Comparison of ENCODE assay signal across 8 mouse cellular contexts in the genomic region with DNA sequence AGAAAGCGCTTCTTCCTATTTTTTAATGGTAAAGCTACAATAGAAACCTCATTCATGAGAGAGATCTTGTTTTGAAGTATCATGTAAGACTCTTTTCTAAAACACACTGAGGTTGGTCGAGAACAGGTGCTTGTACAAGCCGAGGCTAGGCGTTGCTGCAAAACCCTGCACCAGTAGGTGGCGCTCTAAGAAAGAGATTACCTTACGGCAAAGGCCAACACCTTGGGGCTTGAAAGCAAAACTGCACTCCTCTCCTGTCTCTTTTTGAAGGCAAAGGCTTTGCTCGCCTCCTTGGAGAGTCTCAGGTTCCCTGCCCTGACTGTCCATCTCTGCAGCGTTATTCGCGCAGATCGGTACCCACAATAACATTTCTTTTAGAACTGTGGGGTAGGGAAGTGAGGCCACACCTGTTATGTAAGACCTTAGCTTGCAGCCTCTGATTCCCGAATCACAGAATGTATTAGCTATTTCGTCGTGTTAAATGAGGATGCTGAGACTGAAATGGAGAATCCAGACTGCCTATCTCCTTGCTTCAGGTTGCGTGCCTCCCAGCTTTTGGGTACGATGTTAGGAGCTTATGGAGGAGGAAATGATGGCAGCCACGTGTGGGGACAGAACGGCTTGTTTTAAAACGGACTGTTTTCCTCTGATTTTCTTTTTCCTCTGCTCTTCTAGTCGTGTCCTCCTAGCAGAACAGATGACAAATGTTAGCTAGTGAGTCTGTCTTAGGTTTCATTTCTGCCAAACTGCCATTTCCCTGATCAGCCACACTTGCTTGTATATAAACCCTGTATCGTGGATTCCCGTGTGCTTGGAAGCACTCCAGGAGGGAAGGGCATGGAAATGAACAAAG. TPM values are rescaled to one million over a fixed set of nuclear protein-coding genes. Genes with fewer than 3 reads are reported as not detected.
DNase-seq lines count a peak whose midpoint lies in the region; ATAC-seq lines count a peak whose summit lies in the region.

No protein-coding gene starts in this region.

- peak; percentile 80 for ATAC-seq in activated CD4-positive, CD25-positive, alpha-beta regulatory T cell, adult 4 months

- intact Hi-C loops in left cerebral cortex, postnatal 10 days (cut with DNase I) = loop anchor here (5.0 kb wide), 3 partner anchors 166 to 431 kb away; partner anchors contain the start of gene Btbd11

- peak; percentile 94 to 99 for DNase-seq in cerebellum, postnatal 36 days
- DNase-seq in gastrocnemius, adult 8-10 months (ENCODE audit: low spot score in 2 of 2) = peak; percentile 47 to 54
- peak; percentile 87 for DNase-seq in induced T-regulatory cell, adult 2 months (ENCODE audit: low read depth)
- peak; percentile 83 to 87 for DNase-seq in left cerebral cortex, postnatal 10 days (ENCODE audit: extremely low spot score in 1 of 2, low spot score in 2 of 2)
- peak; percentile 79 for DNase-seq in midbrain, embryonic 10.5 days (ENCODE audit: low spot score)
- DNase-seq in right cerebral cortex, postnatal 4 days = peak; percentile 97
- DNase-seq in yolk sac, embryonic 10.5 days (ENCODE audit: low spot score) = peak; percentile 62

- WGBS in midbrain, embryonic 10.5 days = 38% methylated on average over 22 of the region's 22 CpGs

- H3K27me3 ChIP-seq in midbrain, embryonic 10.5 days (ENCODE audit: low read depth, poor library complexity, severe bottlenecking) = 0 out of 2 replicates have a peak, but pooled peaks cover 6% of the 10 kb centered on the region

- no peaks in the 10 kb centered on the region for H3K9me3 ChIP-seq in midbrain, embryonic 10.5 days (replicated peaks)

- H3K4me1 ChIP-seq in midbrain, embryonic 10.5 days = no peaks in the 10 kb centered on the region

- no peak overlapping the region for H3K4me3 ChIP-seq in midbrain, embryonic 10.5 days

- no peaks in the 10 kb centered on the region for H3K36me3 ChIP-seq in midbrain, embryonic 10.5 days

- H3K27ac ChIP-seq in midbrain, embryonic 10.5 days (replicated peaks) = no peak overlapping the region

RNA-seq across cellular contexts. Expression of gene Cry1, which starts 36.3 kb away (rescaled TPM):
- 1 to 10 TPM; 6.1 to 7.0 TPM for polyA plus RNA-seq in activated CD4-positive, CD25-positive, alpha-beta regulatory T cell, adult 4 months (2017; shearing (Covaris generic))
- total RNA-seq in gastrocnemius, adult 8-10 months (2022) = 10 to 100 TPM; 11.5 to 13.2 (median 11.8) TPM
- total RNA-seq in left cerebral cortex, postnatal 10 days (2021) = 10 to 100 TPM; 17.8 to 18.7 TPM
- 33.5 and 35.9 TPM in 2 replicates for polyA plus RNA-seq in midbrain, embryonic 10.5 days (2016; fragmentation: Nextera tagmentation; extraction: Ambion mirVana)
